Mouse (Mus musculus): ENCODE data around the gene Cracr2a. TPM values are rescaled to one million over a fixed set of nuclear protein-coding genes. Genes with fewer than 3 reads are reported as not detected.
A peak's percentile ranks its signal among the peaks of the same experiment; 100 is the strongest.

Cracr2a gene
- total RNA-seq, 2 experiments from 2014 or later: 0.42 to 0.94 TPM

DNA sequence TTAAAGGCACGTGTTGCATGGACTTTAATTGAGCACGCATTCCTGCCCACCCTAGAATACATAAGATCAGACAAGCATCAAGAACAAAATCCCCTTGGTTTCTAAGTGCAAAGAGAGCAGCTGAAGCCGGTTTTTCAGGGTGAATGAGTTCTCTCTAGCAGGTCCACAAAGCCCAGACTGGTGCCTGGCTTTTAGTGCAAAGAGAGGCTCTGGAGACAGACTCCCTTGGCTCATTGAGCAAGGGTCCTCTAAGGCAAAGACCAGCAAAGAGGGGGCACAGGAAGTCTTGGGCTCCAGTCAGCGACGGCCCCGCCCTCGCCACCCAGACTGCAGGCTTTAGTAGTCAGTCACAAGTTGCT, 287 bp upstream of the Cracr2a start:
- no peak for DNase-seq
- intact Hi-C loops (cut with DNase I; ENCODE audit: low total_unique reads): no loop called here

DNA sequence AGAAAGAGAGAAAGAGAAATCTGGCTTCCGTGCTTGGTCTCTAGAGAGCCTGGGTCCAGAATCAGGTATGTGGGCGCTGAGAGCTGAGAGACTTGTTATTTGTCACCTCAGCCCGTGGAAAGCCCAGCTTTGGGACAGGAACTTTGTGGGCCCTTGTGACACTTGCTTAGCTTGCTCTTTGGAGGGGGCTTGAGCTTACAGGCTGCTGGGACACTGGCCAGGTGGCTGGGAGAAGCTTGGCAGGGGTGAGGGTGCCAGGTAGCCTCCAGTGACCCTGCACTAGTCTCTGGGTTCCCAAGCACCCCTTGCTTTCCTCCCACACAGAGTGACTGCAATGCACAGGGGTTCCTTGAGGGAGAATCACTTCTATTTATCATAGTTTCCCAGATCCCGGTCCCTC, 2.4 kb downstream of the Cracr2a start:
- intact Hi-C loops (cut with DNase I; ENCODE audit: low total_unique reads): no loop called here

DNA sequence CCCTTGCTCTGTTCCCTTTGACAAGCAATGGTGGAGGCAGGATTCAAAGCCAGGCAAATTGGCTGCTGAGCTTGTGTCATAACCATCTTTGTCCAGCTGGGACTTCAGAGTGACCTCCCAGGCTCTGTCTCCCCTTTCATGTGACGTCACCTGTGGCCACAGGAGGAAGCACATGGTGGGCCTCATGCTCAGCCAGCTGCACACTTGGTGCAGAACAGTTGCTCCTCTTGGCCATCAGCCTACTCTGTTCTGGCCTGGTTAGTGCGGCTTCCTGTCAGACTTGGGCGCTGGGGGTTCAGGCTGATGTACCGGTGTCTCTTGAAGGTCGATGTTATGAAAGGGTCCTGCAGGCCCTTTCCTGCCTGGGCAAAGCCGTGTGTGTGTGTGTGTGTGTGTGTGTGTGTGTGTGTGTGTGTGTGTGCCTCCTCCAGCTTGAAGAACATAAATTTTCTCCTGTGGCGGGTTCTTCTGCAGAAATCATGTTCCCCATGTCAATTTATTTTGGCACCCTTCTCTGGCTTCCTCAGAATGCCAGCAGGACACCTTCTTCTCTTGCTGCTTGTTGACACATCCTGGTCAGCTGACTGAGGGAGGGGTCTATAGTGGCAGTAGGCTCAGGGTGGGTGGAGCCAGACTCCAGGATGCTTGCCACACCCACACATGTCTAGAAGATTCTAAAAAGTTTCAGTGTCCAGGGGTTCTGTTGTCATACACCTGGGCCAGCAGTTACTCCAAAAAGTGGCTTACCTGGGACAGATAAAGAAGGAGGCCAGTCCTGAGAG, 5.0 kb downstream of the Cracr2a start:
- intact Hi-C loops (cut with DNase I; ENCODE audit: low total_unique reads): no loop called here
- peak; percentile 67 for DNase-seq

More for the DNA sequence above, 2.4 kb downstream of the Cracr2a start:
- no peak for DNase-seq

DNA sequence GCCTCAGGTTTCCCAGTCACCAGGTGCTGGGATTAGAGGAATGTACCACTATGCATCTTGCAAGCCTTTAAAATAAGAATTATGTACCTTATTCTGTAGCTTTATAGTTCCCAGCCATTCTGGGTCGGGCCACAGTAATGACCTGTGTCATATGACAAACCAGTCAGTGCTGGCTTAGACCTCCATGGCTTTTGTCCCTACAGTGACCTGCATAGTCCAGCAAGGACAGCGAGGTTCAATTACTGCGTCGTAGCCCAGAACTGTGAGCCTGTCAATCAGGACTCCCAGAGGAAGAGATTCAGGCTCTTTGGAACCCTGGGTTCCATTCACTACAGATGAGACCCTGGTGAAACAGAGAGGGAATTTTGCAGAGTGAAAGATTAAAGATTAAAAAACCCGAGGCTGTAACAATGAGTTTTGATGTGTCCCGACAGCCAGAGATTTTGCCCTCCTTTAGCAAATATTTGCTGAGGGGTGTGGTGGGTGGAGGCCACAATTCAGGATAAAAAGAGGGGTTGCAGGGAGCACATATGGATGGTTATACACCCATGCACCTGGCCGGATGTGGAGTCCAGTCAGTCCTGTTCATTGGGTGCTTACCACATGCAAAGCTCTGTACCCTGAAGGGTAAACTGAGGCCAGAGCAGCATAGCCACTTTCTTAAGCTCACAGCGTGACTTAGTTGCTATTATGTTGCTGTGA, 10.9 kb downstream of the Cracr2a start:
- intact Hi-C loops (cut with DNase I; ENCODE audit: low total_unique reads): no loop called here
- no peak for DNase-seq

DNA sequence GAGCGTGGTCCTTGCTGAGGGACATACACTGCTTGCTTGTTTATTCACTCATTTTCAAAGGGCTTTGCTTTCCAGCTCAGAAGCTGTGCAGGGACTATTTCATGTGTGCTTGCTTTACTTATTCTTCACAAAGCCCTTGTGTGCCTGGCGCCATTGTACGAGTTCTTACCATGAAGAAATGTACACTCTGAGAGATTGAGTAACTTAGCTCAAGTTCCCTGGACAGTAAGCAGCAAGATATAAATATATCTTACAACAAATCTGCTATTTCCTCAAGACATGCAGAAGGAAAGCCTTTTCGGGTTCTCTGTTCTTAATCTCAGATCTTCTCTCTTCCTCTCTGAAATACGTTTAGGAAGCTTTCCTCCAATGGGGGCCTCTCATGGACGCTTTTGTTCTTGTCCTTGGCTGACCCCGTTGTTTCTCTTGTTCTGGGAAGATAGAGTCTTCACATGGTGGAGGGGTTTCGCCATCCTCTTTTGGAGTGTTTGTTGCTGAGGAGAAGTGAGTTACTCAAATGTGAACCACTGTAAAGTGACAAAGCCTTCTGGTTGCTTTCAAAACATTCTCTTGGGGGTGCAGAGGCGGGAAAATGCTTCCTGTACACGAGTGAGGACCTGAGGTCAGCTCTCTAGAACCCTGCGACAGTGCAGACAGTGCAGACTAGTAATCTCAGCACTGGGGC, 12.8 kb downstream of the Cracr2a start:
- intact Hi-C loops (cut with DNase I; ENCODE audit: low total_unique reads): no loop called here

DNA sequence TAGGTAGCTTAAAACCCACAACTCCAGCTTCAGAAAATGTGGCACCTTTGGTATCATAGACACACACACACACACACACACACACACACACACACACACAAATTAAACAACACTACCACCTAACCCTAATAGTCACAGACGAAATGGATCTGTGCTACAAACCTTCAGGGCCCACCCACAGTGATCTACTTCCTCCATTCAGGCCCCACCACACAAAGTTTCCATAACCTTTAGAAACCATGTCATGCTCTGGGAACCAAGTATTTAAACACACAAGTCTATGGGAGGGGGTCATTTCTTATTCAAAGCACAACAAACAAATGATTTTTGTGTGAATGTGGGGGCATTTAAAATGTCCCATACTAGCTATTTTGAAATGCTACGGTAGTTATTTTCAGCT, 14.1 kb downstream of the Cracr2a start:
- intact Hi-C loops (cut with DNase I; ENCODE audit: low total_unique reads): no loop called here
- DNase-seq: no peak

More for the DNA sequence above, 12.8 kb downstream of the Cracr2a start:
- no peak for DNase-seq

DNA sequence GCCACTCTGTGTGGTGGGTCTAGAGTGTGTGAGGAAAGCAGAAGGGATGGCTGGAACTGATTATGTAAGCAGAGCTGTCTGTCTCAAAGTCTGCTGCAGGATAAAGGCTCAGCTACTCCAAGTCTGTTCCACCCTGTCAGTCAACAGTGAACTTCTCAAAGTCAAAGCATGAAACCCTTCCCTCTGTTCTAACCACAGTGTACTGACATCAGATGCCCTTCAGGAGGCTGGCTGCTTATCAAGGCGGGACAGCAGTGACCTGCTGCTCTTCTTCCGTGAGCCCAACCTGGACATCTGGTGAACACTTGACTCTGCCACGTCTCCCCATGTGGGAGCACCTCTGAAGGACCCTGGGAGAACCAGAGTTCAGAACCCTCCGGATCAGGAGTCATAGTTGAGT, 16.6 kb downstream of the Cracr2a start:
- intact Hi-C loops (cut with DNase I; ENCODE audit: low total_unique reads): no loop called here
- DNase-seq: no peak

DNA sequence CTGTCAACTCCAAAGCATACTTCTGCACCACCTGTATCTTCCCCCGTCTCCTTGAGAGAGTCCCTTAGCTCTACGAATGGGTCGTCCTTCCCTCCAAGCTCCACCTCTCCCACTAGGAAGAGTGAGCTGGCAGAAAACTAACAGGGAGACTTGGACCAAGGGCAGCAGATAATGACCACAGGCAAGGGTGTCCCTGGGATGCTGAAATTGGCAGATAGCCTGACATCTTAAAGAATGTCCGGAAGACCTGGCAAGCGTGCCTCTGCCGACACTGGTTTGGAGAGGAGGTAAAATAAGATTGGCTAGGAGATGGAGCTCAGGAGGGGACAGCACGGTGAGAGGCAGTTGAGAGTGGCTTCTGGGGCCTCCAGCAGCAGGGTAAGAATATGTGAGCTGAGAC, 17.2 kb downstream of the Cracr2a start:
- intact Hi-C loops (cut with DNase I; ENCODE audit: low total_unique reads): no loop called here
- no peak for DNase-seq

DNA sequence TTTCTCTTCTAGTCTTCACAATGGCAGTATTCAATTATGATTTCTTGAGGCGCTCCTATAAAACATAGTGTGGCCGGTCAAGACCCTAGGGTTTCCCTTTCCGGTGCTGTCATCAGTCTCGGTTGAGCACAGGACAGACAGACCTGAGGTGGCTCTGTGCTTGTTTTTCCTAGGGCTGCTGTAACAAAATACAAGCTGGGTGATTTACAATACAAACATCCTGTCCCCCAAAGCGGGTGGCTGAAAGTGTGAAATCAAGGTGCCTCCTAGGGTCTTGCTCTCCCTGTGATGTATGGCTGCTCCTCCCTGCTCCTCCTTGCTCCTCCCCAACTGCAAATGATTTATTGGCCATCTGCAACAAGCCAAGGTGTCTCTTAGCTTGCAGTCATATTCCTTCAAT, 17.7 kb downstream of the Cracr2a start:
- intact Hi-C loops (cut with DNase I; ENCODE audit: low total_unique reads): no loop called here

DNA sequence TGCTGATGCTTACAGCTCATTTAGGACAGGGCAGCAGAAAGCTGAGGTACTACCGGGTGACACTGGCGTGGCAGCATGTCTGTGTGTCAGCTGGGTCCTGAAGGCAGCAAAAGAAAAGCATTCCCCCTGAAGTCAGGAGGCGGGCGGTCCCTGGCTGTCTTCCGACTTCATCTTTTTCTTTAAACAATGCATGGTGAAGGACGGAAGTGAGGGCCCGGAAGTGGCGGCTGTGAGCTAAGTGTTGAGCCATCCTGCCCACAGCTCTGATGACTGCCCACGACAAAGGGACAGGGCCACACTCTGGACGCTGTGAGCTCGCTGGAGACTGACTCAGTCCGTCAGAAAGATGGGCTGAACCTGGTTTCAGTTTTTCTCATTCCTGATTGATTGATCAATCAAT, 20.8 kb downstream of the Cracr2a start:
- intact Hi-C loops (cut with DNase I; ENCODE audit: low total_unique reads): loop anchor here (5.0 kb wide), 1 partner anchor 40 kb away; no protein-coding TSS in a partner anchor
- DNase-seq: no peak

More for the DNA sequence above, 17.7 kb downstream of the Cracr2a start:
- no peak for DNase-seq

DNA sequence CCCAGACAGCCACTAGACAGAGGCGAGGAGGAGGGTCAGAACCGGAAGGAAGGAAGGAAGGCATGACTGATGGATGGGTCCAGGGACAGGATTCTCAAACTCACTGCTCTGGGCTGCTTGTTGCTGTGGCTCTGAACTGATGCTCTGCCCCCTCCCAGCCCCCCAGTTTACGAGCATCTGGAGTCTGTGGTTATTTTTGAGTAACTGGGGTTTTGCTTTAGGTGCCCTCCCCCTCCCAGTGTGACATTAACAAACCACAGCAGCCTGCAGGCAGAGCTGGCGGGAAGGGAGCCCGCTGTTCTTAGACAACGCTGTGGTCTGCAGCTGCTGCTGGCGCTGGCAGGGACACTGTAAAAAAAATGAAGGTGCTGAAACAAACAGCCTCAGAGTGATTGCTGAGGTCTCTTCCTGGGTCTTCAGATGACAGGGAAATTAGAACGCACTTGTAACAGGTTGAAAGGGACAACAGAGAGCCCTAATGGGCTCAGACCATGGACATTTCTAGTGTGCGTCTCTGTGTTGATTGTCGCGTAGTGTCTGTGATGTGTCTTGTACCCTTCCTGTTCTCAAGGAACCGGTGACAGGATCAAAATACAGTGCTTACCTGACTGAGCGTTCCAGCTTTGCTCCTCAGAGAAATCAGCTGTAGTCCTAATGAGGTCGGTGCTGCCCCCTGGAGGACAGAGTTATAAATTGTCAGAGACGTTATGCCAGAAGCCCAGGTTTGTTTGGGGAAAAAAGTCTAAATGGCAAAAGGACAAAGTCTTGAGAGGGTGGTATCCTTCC, 21.4 kb downstream of the Cracr2a start:
- intact Hi-C loops (cut with DNase I; ENCODE audit: low total_unique reads): loop anchor here (5.0 kb wide), 1 partner anchor 40 kb away; no protein-coding TSS in a partner anchor
- DNase-seq: peak; percentile 73

DNA sequence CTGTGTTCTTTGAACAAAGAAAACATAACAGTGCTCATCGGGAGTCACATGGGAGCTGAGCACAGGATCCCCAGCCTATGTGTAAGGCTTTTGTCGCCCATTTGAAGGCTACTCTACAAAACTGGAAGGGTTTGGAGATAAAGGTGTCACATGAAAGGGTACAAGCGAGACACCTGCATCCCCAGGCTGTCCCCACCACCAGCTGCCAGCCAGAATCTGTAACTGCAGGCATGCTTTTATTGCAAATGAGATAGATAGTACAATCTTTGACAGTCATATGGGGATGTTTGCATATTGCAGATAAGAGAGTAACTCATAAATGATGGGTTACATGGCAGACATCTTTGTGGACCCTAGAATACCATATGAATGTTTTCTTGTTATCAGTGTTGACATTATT, 30.3 kb downstream of the Cracr2a start:
- intact Hi-C loops (cut with DNase I; ENCODE audit: low total_unique reads): no loop called here
- no peak for DNase-seq

DNA sequence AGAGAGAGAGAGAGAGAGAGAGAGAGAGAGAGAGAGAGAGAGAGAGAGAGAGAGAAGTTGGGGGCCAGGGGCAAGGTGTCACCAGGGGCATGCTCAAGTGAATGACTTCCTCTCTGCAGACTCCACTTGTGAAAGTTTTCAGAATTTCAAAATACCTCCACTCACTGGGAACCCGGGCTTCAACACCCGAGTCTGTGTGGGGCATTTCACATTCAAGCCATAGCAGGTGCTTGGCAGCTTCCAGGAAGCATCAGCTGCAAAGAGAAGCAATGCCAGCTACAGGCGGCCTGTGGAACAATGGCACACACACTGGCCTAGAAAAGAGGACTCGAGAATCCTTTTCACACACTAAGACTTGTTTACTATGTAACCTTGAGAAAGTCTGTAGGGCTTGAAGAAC, 32.3 kb downstream of the Cracr2a start:
- DNase-seq: no peak
- intact Hi-C loops (cut with DNase I; ENCODE audit: low total_unique reads): no loop called here

DNA sequence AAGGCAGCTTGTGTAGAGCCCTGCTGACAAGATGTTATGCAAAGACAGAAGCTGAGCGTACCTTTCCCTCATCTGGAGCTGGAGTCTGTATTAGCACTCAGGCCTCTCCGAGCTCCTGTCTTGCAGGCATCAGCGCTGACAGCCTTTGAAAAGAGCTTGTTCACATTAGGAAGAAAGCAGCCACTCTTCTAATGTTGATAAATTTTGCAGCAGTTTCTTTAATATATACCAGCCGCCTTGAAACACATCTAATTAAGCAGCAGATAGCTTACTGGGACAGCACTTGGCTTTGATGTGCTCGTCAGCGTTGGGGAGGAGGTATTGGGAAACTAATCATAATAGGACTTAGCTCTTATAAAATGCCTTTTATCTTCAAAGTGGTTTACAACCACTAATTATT, 38.1 kb downstream of the Cracr2a start:
- intact Hi-C loops (cut with DNase I; ENCODE audit: low total_unique reads): no loop called here
- no peak for DNase-seq

DNA sequence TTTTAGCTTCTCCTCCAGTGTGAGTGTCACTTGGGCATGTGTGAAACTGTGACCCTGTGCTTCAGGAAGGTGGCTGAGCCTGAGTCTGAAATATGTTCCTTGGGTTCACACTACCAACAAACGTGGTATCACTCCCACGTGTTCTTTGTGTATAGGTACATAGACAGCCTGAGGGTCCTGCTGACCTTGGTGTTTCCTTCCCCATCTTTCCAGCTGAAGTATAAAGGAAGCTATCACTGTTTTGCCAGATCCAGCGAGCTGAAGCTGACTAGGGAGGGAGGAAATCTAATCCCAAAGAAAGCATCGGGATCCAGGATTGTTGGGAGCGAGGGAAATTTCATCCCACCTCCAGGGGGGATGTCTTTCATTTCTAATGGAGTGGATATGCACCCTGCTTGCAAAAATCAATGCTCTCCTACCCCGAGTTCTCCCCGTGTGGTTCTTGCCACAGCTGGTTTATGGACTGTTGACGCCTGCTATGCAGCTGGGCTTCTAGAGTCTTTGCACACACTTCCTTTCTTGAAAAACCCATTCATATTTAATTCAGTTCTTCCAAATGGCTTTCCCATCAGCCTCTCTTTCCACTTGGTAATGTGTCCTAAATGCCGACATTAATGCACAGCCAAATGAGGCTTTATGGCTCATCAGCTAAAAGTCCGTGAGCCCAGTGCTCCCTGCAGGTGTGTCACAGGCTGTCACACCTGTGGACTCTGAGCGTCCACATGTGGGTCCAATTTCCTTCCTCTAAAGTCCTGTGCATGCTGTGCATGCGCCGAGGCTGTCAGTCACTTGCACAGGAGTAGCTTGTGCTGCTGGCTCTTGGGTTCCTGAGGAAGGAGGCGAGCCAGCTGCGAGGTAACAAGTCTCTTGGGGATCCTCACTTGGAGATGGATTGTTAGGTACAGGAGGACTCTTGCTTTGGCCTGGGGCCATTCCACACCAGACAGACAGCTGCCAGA, 44.2 kb downstream of the Cracr2a start:
- intact Hi-C loops (cut with DNase I; ENCODE audit: low total_unique reads): no loop called here

DNA sequence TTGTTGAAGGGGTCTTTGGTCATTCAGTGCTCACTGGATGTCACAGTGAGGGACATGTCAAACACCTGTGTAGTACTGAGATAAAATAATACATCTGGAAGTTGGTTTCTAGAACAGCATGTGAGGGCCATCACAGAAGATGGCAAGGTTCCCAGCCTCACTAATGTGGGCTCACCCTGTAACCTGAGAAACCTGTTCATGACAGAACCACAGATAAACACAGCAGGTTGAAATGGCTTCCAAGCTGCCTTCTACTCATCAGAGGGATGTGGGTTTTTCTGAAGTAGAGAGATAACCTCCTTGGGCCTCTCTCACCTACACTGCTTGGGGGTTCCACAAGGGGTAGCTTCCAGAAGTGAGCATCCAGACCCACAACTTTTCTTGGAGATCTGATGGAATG, 48.5 kb downstream of the Cracr2a start:
- intact Hi-C loops (cut with DNase I; ENCODE audit: low total_unique reads): no loop called here
- no peak for DNase-seq

More for the DNA sequence above, 44.2 kb downstream of the Cracr2a start:
- no peak for DNase-seq

DNA sequence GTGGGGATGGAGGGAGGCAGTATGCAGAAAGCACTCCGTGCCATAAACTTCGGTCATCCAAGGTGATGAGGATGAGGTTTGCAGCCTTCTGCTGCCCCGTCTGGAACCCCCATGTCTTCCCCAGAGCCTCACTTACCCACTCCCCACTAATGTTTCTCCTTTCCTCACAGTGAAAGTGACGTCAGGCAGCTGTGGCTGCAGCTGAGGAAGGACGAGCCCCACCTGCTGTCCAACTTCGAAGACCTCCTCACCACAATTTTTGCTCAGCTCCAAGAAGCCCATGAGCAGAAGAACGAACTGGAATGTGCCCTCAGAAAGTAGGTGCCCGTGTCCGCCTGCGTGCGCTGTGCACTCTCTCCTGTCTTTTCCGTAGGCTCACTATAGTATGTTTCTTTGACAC, 50.1 kb downstream of the Cracr2a start:
- intact Hi-C loops (cut with DNase I; ENCODE audit: low total_unique reads): no loop called here
- no peak for DNase-seq

DNA sequence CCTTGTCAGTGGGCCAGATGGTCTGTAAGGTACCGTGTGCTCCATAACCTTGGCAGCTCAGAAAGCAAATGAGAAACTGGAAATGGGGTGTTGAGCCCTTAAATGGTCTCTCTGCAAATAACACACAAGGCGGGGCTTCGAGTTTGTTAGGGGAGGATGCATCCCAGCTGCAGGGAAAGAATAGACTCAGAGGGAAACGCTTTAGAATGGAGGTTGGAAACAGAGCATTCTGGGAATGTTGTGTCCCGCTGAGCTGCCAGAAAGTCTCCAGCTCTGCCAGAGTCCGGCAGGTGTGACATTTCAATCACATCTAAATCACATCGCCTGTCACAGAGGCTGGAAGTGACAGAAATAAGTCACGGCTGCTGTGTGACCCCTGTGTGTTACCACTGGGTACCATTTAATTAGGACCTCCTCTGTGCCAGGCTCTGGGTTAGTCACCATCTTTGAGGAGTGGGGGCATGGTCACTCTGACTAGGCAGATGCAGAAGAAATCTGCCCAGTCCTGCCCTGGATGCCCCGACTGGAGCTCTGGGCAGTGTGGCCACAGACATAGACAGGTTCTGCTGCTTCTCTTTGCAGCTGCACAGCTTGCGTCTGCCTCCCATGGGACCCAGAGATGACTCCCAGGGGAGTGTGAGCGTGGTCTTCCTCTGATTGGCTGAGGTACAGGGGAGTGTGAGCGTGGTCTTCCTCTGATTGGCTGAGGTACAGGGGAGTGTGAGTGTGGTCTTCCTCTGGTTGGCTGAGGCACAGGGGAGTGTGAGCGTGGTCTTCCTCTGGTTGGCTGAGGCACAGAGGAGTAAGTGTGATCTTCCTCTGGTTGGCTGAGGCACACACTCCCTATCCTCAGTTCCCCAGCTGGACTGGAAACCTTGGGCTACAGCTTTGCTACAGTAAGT, 53.2 kb downstream of the Cracr2a start:
- peak; percentile 53 for DNase-seq
- intact Hi-C loops (cut with DNase I; ENCODE audit: low total_unique reads): no loop called here
